Mouse (Mus musculus) adrenal gland, adult 8-10 months (tissue): ENCODE measurements around the gene Atp2c1. TPM values are rescaled to one million over a fixed set of nuclear protein-coding genes. Genes with fewer than 3 reads are reported as not detected.

Experiments
- DNase-seq: peaks from one replicate; pipeline ENCODE4 v3.0.0; 2022
- total RNA-seq, 4 experiments: library from RNA; stranded (reverse); gene quantifications; 2 replicates each; pipeline ENCODE4 v1.2.4; 2022

The Atp2c1 gene
- total RNA-seq, 4 experiments from 2014 or later = 71.0 to 90.9 (median 89.5) TPM

DNA sequence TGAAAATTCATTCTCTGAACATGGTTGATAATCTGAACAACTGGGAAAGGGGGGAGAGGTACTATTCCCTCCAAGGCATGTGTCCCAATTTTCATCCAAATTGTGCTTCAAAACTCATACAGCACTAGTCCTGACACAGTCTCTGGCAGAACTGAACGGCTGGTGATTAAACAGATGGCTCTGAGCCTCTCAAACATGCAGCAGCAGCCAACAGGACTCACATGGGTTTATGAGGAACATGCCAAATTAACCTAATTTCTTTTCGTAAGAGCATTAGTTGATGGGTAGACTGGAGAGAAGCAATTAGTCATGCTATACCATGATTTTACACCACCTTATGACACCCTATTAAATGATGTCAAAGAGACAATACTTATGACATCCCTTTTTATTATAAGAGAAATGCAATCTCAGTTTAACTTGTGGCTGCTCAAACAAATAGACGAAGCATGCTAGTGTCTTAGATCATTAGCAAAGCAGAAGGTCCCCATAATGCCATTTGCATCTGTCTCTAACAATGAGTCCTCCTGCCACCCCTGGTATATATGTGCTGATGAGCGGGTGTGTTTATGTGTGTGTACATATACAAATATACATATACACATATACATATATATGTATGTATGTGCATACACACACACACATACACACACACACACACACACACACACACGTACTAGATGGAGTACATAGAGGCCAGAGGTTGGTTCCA lies 163.4 kb downstream of the Atp2c1 start:
- DNase-seq = no peak

DNA sequence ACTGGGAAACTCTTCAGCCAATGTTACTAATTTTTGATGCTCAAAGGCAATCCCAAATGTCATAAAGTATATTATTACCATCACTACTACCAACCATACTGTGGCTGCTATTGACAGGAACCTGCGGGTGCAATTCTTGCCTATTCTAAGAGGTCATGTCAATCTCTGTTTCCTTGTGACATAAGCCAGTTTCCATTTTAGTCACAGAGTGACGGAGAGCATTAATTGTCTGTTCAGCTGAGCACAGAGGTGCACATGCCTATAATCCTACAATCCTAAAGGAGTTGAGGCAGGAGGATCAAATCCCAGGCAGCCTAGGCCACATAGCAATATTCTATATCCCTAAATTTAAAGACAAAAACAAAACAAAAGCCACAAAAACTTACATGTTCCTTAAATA lies 164.9 kb downstream of the Atp2c1 start:
- no peak for DNase-seq

Other genes starting within 250 kb of the Atp2c1 start
- gene Aste1, start 131.9 kb downstream of the Atp2c1 start, total RNA-seq = 10 to 100 TPM; 10.0 to 14.0 (median 10.4) TPM
- under 1 TPM in 3 of 4 experiments, not detected in 1; 0.24 to 0.87 (median 0.77) TPM for gene Nek11, start 131.8 kb downstream of the Atp2c1 start, total RNA-seq
- 10 to 100 TPM; 39.9 to 48.7 (median 45.2) TPM for gene Pik3r4, start 115.7 kb upstream of the Atp2c1 start, total RNA-seq